Mouse (Mus musculus): ENCODE measurements at regions not wholly inside any gene's neighbourhood (a gene's known extent, or its start where the extent isn't known, plus 50 kb on each side); places are given as distances from the start of the nearest gene placed in this dataset.

DNA sequence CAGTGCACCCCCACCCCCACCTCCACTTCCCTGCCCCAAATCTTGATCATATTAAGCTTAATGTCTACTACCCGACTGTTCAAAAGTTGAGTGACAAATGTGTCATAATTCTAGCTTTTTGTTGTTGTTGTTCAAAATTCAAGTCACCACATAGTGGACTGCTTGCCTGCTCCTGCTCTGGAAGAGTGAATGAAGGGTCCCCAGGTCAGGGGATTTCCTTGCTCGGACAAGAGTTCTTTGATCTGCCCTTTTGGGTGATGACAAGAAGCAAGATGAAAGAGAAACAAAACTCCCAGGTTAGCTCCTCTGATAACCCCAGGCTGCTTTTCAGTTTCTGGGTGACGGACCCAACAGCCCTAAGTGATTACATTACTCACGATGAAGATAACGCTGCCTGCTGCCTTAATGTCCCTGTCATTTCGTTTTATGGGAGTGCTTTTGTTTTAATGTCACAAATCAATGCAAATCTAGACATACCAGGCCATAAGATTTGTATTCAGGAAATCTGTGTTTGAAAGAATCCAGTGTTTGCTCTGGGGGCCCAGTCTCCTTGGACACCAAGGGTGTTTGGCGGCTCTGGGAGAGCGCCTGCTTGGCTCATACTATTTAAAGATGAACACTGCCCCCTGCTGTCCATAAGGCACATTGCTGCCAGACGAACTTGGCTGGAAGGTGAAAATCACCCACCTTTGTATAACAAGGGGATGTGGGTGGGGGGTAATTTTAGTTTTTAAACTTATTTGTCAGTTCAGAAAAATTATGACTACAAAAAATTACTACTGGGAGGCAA is 172.0 kb upstream of the 1700066M21Rik start:
- peaks cover 6% of the 10 kb centered on the region for H3K4me1 ChIP-seq (ENCODE audit: control insufficient read depth, insufficient read depth, low read length)
- WGBS, result 11% methylated on average over 9 of the region's 9 CpGs
- ATAC-seq (ENCODE audit: low FRiP score, low TSS enrichment), result peak; percentile 67
- peaks cover 19% of the 10 kb centered on the region for H3K27me3 ChIP-seq (ENCODE audit: control insufficient read depth, insufficient read depth, low read length)
- peak overlapping the region; percentile 46 for H3K4me2 ChIP-seq (ENCODE audit: low read length)
- no peaks in the 10 kb centered on the region for H3K36me3 ChIP-seq (ENCODE audit: control insufficient read depth, insufficient read depth, low read length)
- peak; percentile 93 for DNase-seq
- 0 out of 2 replicates have a peak overlapping the region, but pooled peaks have one; percentile 9 for H3K4me3 ChIP-seq (replicated peaks; ENCODE audit: low read depth, low read length)
- H3K9ac ChIP-seq (replicated peaks; ENCODE audit: low read length), result no peak overlapping the region
- H3K9me3 ChIP-seq (ENCODE audit: control insufficient read depth, low read length), result no peaks in the 10 kb centered on the region
- no peak overlapping the region for H3K27ac ChIP-seq (replicated peaks; ENCODE audit: low read depth, low read length)

- no peak overlapping the region for H3K4me3 ChIP-seq (replicated peaks; ENCODE audit: low read depth, low read length)
- H3K9me3 ChIP-seq (ENCODE audit: control insufficient read depth, low read length), result no peaks in the 10 kb centered on the region
- DNase-seq (no peak), ATAC-seq (ENCODE audit: low FRiP score, low TSS enrichment) (no peak)
- H3K9ac ChIP-seq (replicated peaks; ENCODE audit: low read length), result no peak overlapping the region
- H3K36me3 ChIP-seq (ENCODE audit: control insufficient read depth, insufficient read depth, low read length), result no peaks in the 10 kb centered on the region
- H3K4me2 ChIP-seq (ENCODE audit: low read length), result no peak overlapping the region
- peaks cover 19% of the 10 kb centered on the region for H3K27me3 ChIP-seq (ENCODE audit: control insufficient read depth, insufficient read depth, low read length)
- H3K4me1 ChIP-seq (ENCODE audit: control insufficient read depth, insufficient read depth, low read length), result peaks cover 6% of the 10 kb centered on the region
- 82% methylated on average over 3 of the region's 3 CpGs for WGBS
- H3K27ac ChIP-seq (replicated peaks; ENCODE audit: low read depth, low read length), result no peak overlapping the region
Measured at GRCm38 (mm10) chr1:57206496-57206895, 170.9 kb upstream of the 1700066M21Rik start.

DNA sequence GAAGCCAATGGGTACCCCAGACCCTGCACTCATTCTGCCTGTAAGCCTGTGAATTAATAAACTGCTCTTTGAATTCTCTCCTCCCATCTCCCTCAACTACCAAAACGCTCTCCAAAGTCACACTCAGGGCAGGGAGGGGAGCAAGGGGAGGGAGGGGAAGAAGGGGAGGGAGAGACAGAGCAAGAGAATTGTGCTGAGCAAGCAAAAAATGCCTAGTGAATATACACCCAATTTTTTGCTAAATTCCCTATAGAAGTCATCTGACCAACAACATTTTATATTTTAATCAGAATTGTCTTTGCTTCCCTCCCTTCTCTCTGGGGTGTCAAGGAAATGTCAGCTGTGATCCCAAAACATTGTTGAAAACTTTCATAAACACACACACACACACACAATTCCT is 170.5 kb upstream of the 1700066M21Rik start:
- Histone ChIP-seq H3K27ac (replicated peaks; ENCODE audit: low read depth, low read length) (no peak overlapping the region), H3K9ac (replicated peaks; ENCODE audit: low read length) (no peak overlapping the region), H3K36me3 (ENCODE audit: control insufficient read depth, insufficient read depth, low read length) (no peaks in the 10 kb centered on the region), H3K4me1 (ENCODE audit: control insufficient read depth, insufficient read depth, low read length) (peaks cover 6% of the 10 kb centered on the region), H3K4me2 (ENCODE audit: low read length) (no peak overlapping the region), H3K9me3 (ENCODE audit: control insufficient read depth, low read length) (no peaks in the 10 kb centered on the region), H3K27me3 (ENCODE audit: control insufficient read depth, insufficient read depth, low read length) (peaks cover 19% of the 10 kb centered on the region), H3K4me3 (replicated peaks; ENCODE audit: low read depth, low read length) (no peak overlapping the region)
- DNase-seq, result no peak
- 14% methylated on average over 1 of the region's 1 CpGs for WGBS
- ATAC-seq (ENCODE audit: low FRiP score, low TSS enrichment), result no peak

- WGBS, result 85% methylated on average over 9 of the region's 9 CpGs
- no peak overlapping the region for H3K27ac ChIP-seq (replicated peaks; ENCODE audit: low read depth, low read length)
- no peaks in the 10 kb centered on the region for H3K9me3 ChIP-seq (ENCODE audit: control insufficient read depth, low read length)
- no peak overlapping the region for H3K4me3 ChIP-seq (replicated peaks; ENCODE audit: low read depth, low read length)
- H3K4me2 ChIP-seq (ENCODE audit: low read length), result no peak overlapping the region
- DNase-seq (no peak), ATAC-seq (ENCODE audit: low FRiP score, low TSS enrichment) (no peak)
- no peaks in the 10 kb centered on the region for H3K36me3 ChIP-seq (ENCODE audit: control insufficient read depth, insufficient read depth, low read length)
- peaks cover 9% of the 10 kb centered on the region for H3K4me1 ChIP-seq (ENCODE audit: control insufficient read depth, insufficient read depth, low read length)
- peaks cover 15% of the 10 kb centered on the region for H3K27me3 ChIP-seq (ENCODE audit: control insufficient read depth, insufficient read depth, low read length)
- no peak overlapping the region for H3K9ac ChIP-seq (replicated peaks; ENCODE audit: low read length)
Measured at GRCm38 (mm10) chr1:57208415-57208814, 169.0 kb upstream of the 1700066M21Rik start.

DNA sequence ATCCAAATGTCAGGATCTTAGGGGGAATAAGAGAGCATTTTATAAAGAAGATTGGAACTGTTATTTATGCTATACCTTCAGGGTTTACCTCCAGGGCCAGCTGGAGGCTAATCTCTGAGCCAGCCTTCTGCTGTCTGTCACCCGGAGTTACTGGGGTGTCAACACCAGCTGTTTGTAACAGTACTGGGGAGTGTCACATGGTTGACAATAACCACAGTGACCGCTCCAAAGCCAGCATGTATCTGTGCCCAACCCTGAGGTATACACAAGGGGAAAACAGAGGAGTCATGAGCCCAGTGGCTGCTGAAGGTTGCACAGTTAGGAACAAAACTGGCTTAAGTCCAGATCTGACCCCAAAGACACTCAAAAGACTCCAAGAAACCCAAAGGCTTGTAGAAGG is 168.1 kb upstream of the 1700066M21Rik start:
- Histone ChIP-seq H3K4me2 (ENCODE audit: low read length) (no peak overlapping the region), H3K4me3 (replicated peaks; ENCODE audit: low read depth, low read length) (no peak overlapping the region), H3K27me3 (ENCODE audit: control insufficient read depth, insufficient read depth, low read length) (peaks cover 15% of the 10 kb centered on the region; the same call in 1 of the 2 replicates), H3K9ac (replicated peaks; ENCODE audit: low read length) (no peak overlapping the region), H3K9me3 (ENCODE audit: control insufficient read depth, low read length) (no peaks in the 10 kb centered on the region), H3K4me1 (ENCODE audit: control insufficient read depth, insufficient read depth, low read length) (peaks cover 15% of the 10 kb centered on the region), H3K27ac (replicated peaks; ENCODE audit: low read depth, low read length) (no peak overlapping the region), H3K36me3 (ENCODE audit: control insufficient read depth, insufficient read depth, low read length) (no peaks in the 10 kb centered on the region)
- no peak for DNase-seq
- no peak for ATAC-seq (ENCODE audit: low FRiP score, low TSS enrichment)
- 57% methylated on average over 2 of the region's 2 CpGs for WGBS

DNA sequence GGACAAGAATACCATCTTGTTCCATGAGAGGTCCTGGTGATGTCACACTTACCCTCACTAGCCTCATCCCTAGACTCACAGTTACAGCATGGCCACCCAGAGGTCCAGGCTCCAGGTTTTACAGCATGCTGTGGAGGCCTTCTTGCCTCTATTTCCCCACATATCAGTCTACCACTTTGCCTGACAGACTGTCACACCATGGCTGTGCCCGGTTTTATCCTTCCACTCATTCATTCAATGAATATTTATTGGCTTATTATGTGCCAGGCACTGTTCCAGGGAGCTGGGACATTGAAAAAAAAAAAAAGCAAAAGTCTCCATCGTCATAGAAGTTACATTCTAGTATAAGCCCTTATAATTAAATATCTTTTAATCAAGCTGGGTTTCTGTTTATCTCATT is 166.4 kb upstream of the 1700066M21Rik start:
- ATAC-seq (ENCODE audit: low FRiP score, low TSS enrichment), result no peak
- Histone ChIP-seq H3K4me1 (ENCODE audit: control insufficient read depth, insufficient read depth, low read length) (peaks cover 9% of the 10 kb centered on the region; the same call in 1 of the 2 replicates), H3K27ac (replicated peaks; ENCODE audit: low read depth, low read length) (no peak overlapping the region)

GRCm38 (mm10) chr1:57213428-57213874 is 164.0 kb upstream of the 1700066M21Rik start:
- Histone ChIP-seq H3K9ac (replicated peaks; ENCODE audit: low read length) (no peak overlapping the region), H3K27ac (replicated peaks; ENCODE audit: low read depth, low read length) (no peak overlapping the region; the same call in 1 of the 2 replicates), H3K4me3 (replicated peaks; ENCODE audit: low read depth, low read length) (no peak overlapping the region), H3K27me3 (ENCODE audit: control insufficient read depth, insufficient read depth, low read length) (no peaks in the 10 kb centered on the region), H3K36me3 (ENCODE audit: control insufficient read depth, insufficient read depth, low read length) (no peaks in the 10 kb centered on the region), H3K4me1 (ENCODE audit: control insufficient read depth, insufficient read depth, low read length) (peaks cover 9% of the 10 kb centered on the region; the same call in 1 of the 2 replicates), H3K9me3 (ENCODE audit: control insufficient read depth, low read length) (no peaks in the 10 kb centered on the region), H3K4me2 (ENCODE audit: low read length) (peak overlapping the region; percentile 37)
- DNase-seq (peak; percentile 78), ATAC-seq (ENCODE audit: low FRiP score, low TSS enrichment) (peak; percentile 59)
- WGBS, result 21% methylated on average over 16 of the region's 16 CpGs

More for the DNA sequence above, 166.4 kb upstream of the 1700066M21Rik start:
- no peaks in the 10 kb centered on the region for H3K36me3 ChIP-seq (ENCODE audit: control insufficient read depth, insufficient read depth, low read length)
- H3K9me3 ChIP-seq (ENCODE audit: control insufficient read depth, low read length), result no peaks in the 10 kb centered on the region
- DNase-seq, result no peak
- WGBS, result 36% methylated on average over 2 of the region's 2 CpGs
- H3K4me3 ChIP-seq (replicated peaks; ENCODE audit: low read depth, low read length), result no peak overlapping the region
- H3K27me3 ChIP-seq (ENCODE audit: control insufficient read depth, insufficient read depth, low read length), result peaks cover 9% of the 10 kb centered on the region; the same call in 1 of the 2 replicates
- H3K4me2 ChIP-seq (ENCODE audit: low read length), result no peak overlapping the region
- no peak overlapping the region for H3K9ac ChIP-seq (replicated peaks; ENCODE audit: low read length)

DNA sequence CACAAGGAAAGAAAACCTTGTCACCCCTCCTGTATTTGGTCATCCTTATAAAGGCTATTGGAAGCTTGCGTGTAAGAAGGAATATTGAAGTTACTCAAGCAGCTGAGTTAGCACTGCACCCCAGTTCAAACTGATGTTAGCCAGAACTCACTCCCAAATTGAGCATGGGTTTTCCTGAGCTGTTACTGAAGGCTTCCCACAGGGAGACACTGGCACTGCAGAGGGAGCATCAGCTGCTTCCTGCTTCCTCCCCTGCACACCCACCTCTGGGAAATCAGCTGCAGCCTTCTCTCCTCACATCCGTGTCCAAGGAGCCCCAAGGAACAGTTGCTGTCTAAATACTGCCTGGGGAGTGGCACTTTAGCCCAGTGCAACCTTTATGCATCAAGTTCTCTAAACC is 163.2 kb upstream of the 1700066M21Rik start:
- no peaks in the 10 kb centered on the region for H3K27me3 ChIP-seq (ENCODE audit: control insufficient read depth, insufficient read depth, low read length)
- H3K4me2 ChIP-seq (ENCODE audit: low read length), result no peak overlapping the region
- H3K4me1 ChIP-seq (ENCODE audit: control insufficient read depth, insufficient read depth, low read length), result peaks cover 15% of the 10 kb centered on the region
- no peak overlapping the region for H3K27ac ChIP-seq (replicated peaks; ENCODE audit: low read depth, low read length)
- H3K36me3 ChIP-seq (ENCODE audit: control insufficient read depth, insufficient read depth, low read length), result no peaks in the 10 kb centered on the region
- no peak overlapping the region for H3K9ac ChIP-seq (replicated peaks; ENCODE audit: low read length)
- DNase-seq (no peak), ATAC-seq (ENCODE audit: low FRiP score, low TSS enrichment) (no peak)
- no peak overlapping the region for H3K4me3 ChIP-seq (replicated peaks; ENCODE audit: low read depth, low read length)
- no peaks in the 10 kb centered on the region for H3K9me3 ChIP-seq (ENCODE audit: control insufficient read depth, low read length)
- 52% methylated on average over 2 of the region's 2 CpGs for WGBS

GRCm38 (mm10) chr1:57217656-57218055 is 159.8 kb upstream of the 1700066M21Rik start:
- Histone ChIP-seq H3K9me3 (ENCODE audit: control insufficient read depth, low read length) (no peaks in the 10 kb centered on the region), H3K9ac (replicated peaks; ENCODE audit: low read length) (no peak overlapping the region), H3K27ac (replicated peaks; ENCODE audit: low read depth, low read length) (no peak overlapping the region), H3K36me3 (ENCODE audit: control insufficient read depth, insufficient read depth, low read length) (no peaks in the 10 kb centered on the region), H3K4me3 (replicated peaks; ENCODE audit: low read depth, low read length) (no peak overlapping the region), H3K4me1 (ENCODE audit: control insufficient read depth, insufficient read depth, low read length) (peaks cover 15% of the 10 kb centered on the region), H3K27me3 (ENCODE audit: control insufficient read depth, insufficient read depth, low read length) (no peaks in the 10 kb centered on the region), H3K4me2 (ENCODE audit: low read length) (no peak overlapping the region)
- DNase-seq (no peak), ATAC-seq (ENCODE audit: low FRiP score, low TSS enrichment) (no peak)
- 86% methylated on average over 8 of the region's 8 CpGs for WGBS

Data from midbrain, embryonic 14.5 days (tissue).